Mouse (Mus musculus): ENCODE measurements around the gene Cep350.

The Cep350 gene

GRCm38 (mm10) chr1:155809706-155810442, 163.2 kb downstream of the Cep350 start:
- DNase-seq (ENCODE audit: low spot score): no peak

DNA sequence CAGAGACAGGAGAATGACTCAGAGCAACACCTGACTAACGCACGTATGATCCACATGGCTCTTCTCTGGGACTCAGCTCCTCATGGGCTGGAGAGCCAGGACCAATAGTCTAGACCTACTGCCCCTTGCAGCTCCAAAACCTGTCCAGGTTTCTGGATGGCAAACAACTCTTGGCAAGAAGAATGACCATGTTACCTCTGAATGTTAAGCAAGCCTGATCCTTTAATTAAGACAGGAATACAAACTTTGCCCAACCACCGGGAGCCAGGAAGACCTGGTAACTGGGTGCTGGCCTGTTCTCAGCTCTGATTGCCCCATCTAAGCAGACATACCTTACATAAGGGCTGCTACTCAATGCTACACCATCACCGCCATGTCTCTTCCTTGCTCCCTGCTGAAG, 164.8 kb downstream of the Cep350 start:
- no peak for DNase-seq (ENCODE audit: low spot score)

DNA sequence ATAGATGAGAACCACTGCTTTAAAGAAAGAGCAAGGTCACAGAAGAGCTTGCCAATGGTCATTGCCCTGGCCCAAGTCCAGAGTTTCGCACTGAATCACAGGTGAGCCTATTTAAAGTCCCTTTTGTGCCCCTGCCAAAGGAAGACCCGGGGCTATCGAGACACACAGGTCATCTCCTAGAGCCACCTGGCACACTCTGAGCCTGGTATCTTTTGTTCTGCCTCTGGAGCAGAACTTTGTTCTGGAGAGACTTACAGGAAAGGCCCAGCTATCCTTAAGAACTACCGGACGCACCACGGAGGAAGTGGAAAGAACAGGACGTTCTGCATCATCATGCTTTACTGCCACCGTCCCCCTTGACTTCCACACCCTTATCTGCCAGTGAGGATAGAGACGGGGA, 167.4 kb downstream of the Cep350 start:
- no peak for DNase-seq (ENCODE audit: low spot score)

DNA sequence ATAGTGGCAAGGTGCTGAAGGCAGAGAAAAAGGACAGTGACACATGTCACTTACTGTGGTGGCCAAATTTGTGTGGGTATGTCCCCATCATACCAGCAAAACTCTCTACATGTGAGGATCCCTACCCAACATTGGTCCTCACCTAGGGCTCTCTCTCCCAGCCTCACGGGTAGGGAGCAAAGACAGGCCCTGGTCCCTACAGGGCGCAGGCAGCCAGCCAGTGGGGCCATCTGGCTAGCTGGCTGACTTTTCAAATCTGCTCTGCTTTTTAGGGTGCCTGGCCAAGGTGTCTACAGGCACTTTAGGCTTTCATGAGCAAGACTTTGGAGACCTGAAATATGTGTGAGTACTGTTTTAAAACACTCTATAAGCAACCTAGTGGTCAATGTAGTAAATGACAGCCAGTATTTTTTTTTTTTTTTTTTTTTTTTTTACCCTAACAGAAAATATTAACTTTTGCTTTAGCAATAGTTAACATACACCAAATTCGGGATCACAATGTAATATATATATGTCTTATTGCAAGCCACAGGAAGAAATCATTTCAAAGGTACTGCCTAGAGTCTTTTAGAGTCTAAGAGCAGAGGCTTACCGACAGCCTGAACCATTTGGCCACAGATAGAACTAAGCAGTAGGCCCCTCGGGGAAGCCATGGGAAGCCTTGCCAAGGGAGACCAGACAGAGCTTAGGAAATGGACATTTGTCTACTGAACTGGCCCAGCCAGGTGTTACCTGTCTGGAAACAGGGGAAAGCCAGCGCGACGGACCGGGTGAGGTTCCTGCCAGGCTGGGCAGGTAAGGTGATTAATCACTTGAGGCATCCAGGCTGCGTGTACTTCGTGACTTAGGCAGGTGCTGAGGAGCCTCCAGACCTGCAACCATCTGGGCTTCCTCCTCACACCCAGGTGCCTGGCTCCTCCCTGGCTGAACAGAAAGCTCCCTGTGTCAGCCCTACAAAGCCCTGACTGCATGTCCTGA, 171.8 kb downstream of the Cep350 start:
- no peak for DNase-seq (ENCODE audit: low spot score)

DNA sequence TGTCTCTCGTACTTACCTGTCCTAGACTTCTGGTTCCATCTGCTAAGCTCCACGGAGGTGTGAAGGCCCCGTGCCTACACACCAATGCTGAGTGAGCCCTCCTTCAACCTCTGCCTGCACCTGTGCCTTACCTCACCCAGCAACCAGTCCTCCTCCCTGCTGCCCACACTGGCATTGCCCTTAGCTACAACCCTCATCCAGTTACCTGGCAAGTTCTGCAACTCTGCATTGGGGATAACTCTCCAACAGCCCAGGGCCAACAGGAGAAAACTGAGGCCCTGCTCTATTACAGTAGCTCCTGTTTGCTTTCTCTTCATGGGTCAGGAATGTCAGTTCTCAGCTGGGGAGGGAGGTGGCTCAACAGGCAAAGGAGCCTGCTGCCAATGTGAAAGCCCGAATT, 175.1 kb downstream of the Cep350 start:
- DNase-seq (ENCODE audit: low spot score): no peak

GRCm38 (mm10) chr1:155797425-155797824, 175.6 kb downstream of the Cep350 start:
- no peak for DNase-seq (ENCODE audit: low spot score)

DNA sequence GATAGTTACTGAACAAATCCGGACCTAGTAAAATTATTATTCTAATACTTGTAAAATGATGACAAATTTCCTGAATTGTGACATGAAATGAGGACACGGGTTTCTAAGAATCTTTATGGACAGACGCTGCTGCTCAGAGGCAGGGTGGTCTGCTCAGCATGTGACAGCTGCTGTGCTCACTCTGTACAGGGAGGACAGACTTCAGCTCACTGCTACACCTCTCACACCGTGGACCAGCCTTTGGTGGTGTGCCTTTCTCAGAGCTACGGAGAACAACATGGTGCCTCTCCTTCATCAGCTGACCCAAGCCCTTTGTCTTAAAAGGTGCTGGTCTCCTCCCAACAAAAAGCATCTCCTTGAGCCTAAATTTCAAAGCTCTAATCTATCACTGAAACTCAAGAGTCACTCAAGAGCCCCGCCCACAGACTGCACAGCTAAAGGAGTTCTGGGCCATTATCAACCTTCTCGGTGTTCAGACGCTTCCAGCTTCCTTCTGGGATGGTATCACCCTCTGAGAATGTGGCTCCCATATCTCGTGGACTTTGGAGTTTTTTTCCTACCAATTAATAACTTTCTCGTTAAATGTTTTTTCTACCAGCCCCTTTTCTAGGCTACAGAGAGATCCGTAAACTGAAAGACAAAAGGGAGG, 176.2 kb downstream of the Cep350 start:
- no peak for DNase-seq (ENCODE audit: low spot score)

DNA sequence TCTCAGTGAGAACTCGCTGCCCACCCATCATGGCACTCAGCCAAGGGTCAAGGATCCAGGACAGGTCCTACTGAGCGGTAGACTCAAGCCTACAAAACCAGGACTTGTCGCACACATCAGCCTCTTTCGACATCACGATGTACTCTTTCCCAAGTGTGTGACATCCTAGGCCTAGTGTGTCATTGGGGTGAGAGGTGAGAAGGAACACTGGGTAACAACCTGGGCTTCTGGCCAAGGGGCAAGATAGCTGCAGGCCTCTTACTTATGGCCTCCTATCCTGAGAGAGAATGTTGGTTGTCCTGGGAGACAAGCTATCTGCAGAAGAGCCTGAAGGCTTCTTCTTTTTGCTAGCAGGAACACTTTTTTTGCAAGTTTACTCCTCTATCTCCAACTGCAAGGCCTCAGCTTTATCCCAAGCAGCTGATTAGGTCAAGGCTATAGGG, 177.2 kb downstream of the Cep350 start:
- DNase-seq (ENCODE audit: low spot score): no peak
